ENCODE assay signal across 7 mouse cellular contexts in genomic region chr7:126474993-126475581, GRCm38 (mm10). TPM values are rescaled to one million over a fixed set of nuclear protein-coding genes. Genes with fewer than 3 reads are reported as not detected.
DNase-seq lines count a peak whose midpoint lies in the region; ATAC-seq lines count a peak whose summit lies in the region.

TSS of gene Sh2b1 (minus strand) at chr7:126475424.

- peaks cover 29% of the 10 kb centered on the region for H3K36me3 ChIP-seq in intestine, embryonic 14.5 days (ENCODE audit: control insufficient read depth, insufficient read depth, low read length)

- H3K9ac ChIP-seq in intestine, embryonic 14.5 days (ENCODE audit: low read length), result peak within 1 kb of the TSS; percentile 95

- peaks cover 17% of the 10 kb centered on the region for H3K4me1 ChIP-seq in intestine, embryonic 14.5 days (replicated peaks; ENCODE audit: control insufficient read depth, insufficient read depth, low read length)

- H3K9me3 ChIP-seq in intestine, embryonic 14.5 days (ENCODE audit: control insufficient read depth, low read length), result no peaks in the 10 kb centered on the region

- H3K4me2 ChIP-seq in intestine, embryonic 14.5 days (ENCODE audit: low read length), result peak within 1 kb of the TSS; percentile 80

- H3K4me3 ChIP-seq in intestine, embryonic 14.5 days (ENCODE audit: low read depth, low read length), result peak within 1 kb of the TSS; percentile 90

- no peaks in the 10 kb centered on the region for H3K27me3 ChIP-seq in intestine, embryonic 14.5 days (replicated peaks; ENCODE audit: control insufficient read depth, insufficient read depth, low read length)

- H3K27ac ChIP-seq in intestine, embryonic 14.5 days (ENCODE audit: low read depth), result peak within 1 kb of the TSS; percentile 91

- ATAC-seq in intestine, embryonic 14.5 days (replicated peaks; ENCODE audit: low FRiP score, low TSS enrichment, low read depth), result peak; percentile 89

- WGBS in intestine, embryonic 14.5 days, result under 1% methylated on average over 53 of the region's 53 CpGs

- intact Hi-C loops in gastrocnemius, postnatal 14 days (cut with DNase I; ENCODE audit: low total_unique reads), result no loop called here
- intact Hi-C loops in left cerebral cortex, postnatal 14 days (cut with DNase I), result loop anchor here (1.0 kb wide), 1 partner anchor 27 kb away; no protein-coding TSS in a partner anchor

- DNase-seq in adrenal gland, adult 18-20 months (ENCODE audit: low spot score in 2 of 2), result peak; percentile 82 to 83
- DNase-seq in embryo, embryonic 10.5 days (ENCODE audit: low spot score), result peak; percentile 96
- peak; percentile 90 for DNase-seq in gastrocnemius, postnatal 14 days
- DNase-seq in intestine, embryonic 14.5 days (ENCODE audit: low spot score), result peak; percentile 92
- peak; percentile 89 to 94 for DNase-seq in left cerebral cortex, postnatal 14 days (ENCODE audit: low spot score in 2 of 2)
- peak; percentile 95 for DNase-seq in mesoderm, embryonic 11.5 days (ENCODE audit: low read depth, low spot score)
- peak; percentile 82 to 84 for DNase-seq in right cerebral cortex, postnatal 36 days (ENCODE audit: low spot score in 2 of 2)

RNA-seq across cellular contexts. Expression of gene Sh2b1, which starts in this region (rescaled TPM):
- total RNA-seq in adrenal gland, adult 18-20 months (2021), result 10 to 100 TPM; 56.2 to 60.8 TPM
- total RNA-seq in gastrocnemius, postnatal 14 days (2021), result 10 to 100 TPM; 47.1 to 47.6 TPM
- polyA plus RNA-seq in intestine, embryonic 14.5 days (2014; fragmentation: Nextera tagmentation; extraction: Ambion mirVana), result 40.9 and 41.4 TPM in 2 replicates
- 10 to 100 TPM; 68.4 to 75.0 TPM for total RNA-seq in left cerebral cortex, postnatal 14 days (2021)

Comparison
In these comparisons a context has a peak if more than half of its experiments do, and no peak if none do; other contexts are left out.
1. Peak in every context shown above with its lines: DNase-seq, ATAC-seq, H3K4me3 ChIP-seq and H3K27ac ChIP-seq.